Mouse (Mus musculus) cerebellum, postnatal 36 days (tissue): ENCODE data around the gene Cer1.

Source experiments
- DNase-seq, 2 experiments: peaks; one replicate each; pipeline ENCODE4 v3.0.0; 2021 to 2022; ENCODE audit warnings: mixed read lengths in 2 of 2

Cer1 gene

GRCm38 (mm10) chr4:82884636-82885534 lies at the start of gene Cer1:
Gene Cer1, minus strand, starts transcription at chr4:82885148.
- DNase-seq = peak; percentile 43 to 50

DNA sequence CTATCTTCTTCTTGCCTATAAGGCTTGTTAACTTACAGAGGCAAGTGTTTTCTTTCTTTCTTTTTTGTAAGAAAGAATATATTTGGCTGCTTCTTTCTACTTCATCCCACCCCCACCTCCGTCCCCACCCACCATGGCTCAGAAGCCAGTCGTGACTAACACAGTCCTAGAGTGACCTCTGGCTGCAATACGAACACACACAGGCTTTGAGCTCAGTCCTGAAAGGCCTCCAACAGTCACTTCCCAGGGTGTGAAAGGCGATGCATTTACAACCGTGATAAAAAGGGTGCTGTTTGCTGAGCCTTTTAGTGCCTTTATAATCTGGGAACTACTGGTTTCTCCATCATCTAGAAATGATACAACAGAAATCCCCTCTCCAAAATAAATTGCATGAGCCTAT lies 49.4 kb upstream of the Cer1 start:
- peak; percentile 38 to 51 for DNase-seq

DNA sequence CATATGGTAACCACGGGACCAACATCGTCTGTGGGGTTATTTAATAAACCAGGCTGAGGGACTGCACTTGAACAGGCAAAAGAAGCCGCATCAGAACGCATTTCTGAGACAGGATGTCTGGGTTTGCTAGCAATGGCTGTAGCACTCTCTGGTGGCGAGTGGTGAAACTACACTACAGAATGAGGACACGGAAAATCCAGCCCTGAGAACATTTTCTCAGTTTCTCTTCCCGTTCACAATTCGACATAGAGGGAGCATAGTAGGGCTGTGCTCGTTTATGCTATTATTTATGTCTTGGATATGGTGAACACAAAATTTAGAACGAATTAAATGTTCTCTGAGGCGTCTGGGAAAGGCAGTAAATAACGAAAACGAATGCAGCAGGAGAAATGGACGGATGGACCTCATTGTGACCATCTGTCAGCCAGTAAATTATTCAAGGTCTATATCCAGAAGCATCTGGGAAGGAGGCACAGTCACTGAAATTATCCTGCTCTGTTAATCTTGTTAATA lies 48.8 kb upstream of the Cer1 start:
- DNase-seq = peak; percentile 82 to 94

DNA sequence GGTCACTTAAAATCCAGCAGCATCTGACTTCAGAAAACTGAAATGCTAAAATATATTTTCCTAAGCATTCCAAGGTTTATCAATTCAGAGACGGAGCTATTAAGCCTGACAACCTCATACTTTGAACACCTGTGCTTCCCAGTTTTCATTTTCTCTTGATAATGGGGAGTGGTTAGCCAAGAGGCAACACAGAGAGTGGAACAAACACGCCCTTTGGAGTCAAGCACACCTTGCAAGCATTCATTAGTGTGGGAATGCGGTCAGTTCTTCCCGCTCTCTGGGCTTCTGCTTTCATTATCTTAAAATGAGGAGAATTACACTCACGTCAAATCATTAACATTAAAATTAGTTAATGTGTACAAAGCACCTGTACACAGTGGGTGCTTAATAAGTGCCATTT lies 45.1 kb upstream of the Cer1 start:
- no peak for DNase-seq

GRCm38 (mm10) chr4:82921962-82922361 lies 37.0 kb upstream of the Cer1 start:
- DNase-seq = no peak

GRCm38 (mm10) chr4:82918625-82919024 lies 33.7 kb upstream of the Cer1 start:
- DNase-seq = no peak

- no peak for DNase-seq
These were observed 31.7 kb upstream of the Cer1 start for GRCm38 (mm10) chr4:82916678-82917050.

GRCm38 (mm10) chr4:82916003-82916677 lies 31.2 kb upstream of the Cer1 start:
- peak in 1 of 2 experiments; percentile 24 for DNase-seq

GRCm38 (mm10) chr4:82915576-82915975 lies 30.6 kb upstream of the Cer1 start:
- DNase-seq = no peak

DNA sequence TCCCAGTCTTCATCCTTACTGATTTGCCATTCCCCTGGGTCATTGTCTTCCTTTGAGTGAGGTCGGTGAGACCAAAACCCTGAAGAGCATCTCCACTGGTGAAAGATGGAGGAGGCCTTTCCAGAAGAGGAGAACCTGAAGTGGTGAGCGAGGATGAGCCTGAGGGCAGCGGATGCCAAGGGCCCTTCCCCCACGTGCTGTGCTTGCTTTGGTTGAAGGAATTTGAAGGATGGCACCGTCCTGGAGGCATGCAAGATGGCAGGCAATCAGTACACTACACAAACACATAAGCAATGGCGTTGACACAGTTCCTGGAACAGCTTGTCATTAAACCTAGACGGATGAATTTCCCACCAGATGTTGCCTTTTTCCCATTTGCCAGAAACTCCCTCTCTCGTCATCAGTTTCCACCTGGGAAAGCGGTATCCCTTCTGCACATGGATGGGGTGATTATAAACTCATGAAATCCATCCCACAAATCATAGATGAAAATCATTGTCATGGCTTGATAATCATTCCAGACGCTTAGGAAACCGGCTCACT lies 29.7 kb upstream of the Cer1 start:
- no peak for DNase-seq

GRCm38 (mm10) chr4:82895227-82895626 lies 10.3 kb upstream of the Cer1 start:
- no peak for DNase-seq

DNA sequence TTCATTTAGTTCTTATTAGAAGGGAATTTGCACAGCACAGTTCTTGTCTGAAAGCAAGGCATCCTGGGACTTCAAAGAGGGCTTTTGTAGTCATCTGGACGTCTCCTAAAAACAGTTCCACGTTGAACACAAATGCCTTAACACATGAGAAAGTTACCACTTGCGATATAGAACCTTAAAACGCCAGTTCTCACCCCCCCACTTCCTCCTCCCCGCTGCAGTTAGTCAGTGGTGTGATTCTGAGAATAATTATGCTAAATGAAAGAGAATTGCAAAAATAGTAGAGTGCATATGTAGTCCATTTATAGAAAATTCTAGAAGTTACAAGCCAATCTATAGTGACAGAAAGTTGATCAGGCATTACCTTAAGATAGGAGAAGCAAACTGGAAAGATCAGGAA lies 7.3 kb upstream of the Cer1 start:
- DNase-seq = no peak

DNA sequence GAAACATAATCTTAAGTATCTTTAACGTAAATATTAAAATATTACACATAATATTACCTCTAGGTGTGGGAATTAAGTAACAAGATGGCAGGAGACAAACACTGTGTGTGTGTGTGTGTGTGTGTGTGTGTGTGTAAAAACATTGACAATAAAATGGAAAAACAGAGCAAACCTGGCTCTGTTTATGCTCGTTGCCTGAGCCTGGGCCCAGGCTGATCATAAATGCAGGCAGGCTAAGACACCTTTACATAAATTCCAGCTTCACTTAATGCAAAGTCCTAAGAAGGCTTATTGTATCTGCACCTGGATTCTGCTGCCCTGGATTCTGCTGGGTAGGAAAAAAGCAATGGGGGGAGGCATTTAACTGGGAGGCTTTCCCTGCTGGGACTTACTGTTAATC lies 6.6 kb upstream of the Cer1 start:
- DNase-seq = no peak

DNA sequence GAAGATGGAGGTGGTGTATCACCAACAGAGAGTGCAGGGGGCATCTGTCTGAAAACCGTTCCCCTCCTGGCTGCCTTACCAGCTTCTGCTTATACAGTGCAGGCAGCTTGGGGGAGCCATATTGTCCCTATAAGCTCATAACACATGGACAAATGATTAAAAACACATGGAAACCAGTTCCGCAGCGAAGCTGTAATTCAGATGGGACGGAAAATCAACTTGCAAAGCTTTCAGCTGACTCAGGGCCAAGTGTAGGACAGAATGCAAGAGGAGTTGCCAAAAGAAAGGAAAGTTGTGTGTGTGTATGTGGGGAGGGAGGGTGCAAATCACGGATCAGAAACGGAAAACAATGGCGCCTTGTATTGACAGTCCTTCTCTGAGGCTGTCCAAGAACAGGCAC lies 6.1 kb upstream of the Cer1 start:
- no peak for DNase-seq

DNA sequence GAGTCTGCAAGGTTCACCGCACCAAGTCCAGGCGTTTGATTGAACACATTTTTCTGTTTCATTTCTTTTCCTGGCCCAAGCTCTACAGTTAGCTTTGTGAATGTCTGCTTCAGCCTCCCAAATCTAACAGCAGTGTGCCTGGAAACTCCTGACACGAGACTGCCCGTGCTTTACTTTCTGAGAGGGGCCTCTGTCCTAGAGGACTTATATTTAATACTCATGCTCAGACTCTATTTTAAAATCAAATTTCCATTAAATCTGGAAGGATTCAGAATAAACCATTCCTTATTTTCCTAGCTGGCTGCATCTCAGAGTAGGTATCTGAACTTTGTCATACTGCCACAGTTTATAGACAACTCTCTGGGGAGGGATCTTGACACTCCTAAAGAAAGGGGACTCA lies 5.6 kb upstream of the Cer1 start:
- DNase-seq = no peak

DNA sequence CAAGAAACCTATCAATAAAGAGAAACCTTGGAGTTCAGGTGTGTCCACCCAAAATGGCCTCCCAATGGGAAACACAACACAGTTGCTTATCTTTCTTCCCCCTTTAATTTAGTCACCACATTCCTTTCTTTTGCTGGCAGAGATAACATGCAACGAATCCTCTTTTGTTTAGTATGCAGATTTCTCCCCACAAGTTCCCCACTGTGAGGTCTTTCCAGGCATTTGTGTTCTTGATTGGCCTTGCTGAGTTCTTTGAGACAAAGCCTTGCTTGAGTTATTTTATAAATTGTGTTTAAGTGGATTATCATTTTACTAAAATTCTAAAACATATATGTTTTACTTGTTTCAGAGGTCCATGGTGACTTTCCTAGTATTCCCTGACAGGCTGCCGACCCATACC lies 1.2 kb upstream of the Cer1 start:
- DNase-seq = no peak

DNA sequence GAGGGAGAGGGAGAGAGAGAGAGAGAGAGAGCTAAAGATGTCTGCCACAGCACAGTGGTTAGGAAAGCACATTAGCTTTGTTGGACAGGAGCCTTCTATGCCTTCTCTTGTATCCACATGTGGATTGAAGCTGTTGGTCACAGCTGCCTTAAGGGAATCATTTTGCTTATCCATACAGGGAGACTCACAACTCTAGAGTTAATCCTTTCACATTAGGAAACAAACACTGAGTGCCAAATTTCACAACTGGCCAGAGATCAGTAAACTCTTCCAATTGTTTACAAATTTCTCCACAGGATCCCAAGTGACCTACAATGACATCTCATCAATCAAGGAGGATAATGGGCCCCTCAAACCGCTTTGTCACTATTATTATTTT lies 576 bp upstream of the Cer1 start:
- DNase-seq = no peak

DNA sequence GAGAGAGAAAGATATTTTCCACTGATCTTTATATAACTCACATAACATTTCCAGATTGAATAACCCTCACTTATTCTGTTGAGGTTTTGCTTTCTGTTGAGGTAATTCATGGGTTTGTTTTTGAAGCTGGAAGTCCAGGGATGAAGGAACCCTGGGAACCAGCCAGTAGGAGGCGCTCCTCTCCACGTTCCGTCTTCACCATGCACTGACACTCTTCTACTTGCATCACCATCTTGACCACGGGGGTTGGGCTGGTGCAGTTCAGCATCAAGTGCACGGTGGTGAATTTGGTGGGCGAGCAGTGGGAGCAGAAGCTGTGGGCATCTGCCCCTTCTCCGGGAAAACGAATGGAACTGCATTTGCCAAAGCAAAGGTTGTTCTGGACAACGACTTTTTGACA lies 2.4 kb downstream of the Cer1 start:
- no peak for DNase-seq

GRCm38 (mm10) chr4:82881366-82881765 lies 3.6 kb downstream of the Cer1 start:
- DNase-seq = no peak

DNA sequence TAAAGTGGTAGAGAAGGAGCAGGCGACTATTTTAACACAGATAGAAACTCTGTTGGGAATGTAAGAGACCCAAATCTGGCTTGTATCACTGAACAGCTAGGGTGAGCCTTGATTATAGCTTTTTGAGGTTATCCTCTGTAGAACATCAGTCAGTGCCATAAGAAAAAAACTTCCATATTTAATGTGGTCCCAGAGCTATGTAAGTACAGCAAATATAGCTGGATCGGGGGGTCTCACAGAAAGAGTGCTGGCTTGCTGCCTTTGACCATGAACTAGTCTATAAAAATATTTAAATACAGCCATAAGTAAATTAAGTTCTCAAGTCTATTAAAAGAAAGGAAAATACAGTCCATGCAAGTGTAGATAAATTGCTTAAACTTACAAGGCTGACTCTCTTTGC lies 4.7 kb downstream of the Cer1 start:
- DNase-seq = no peak

DNA sequence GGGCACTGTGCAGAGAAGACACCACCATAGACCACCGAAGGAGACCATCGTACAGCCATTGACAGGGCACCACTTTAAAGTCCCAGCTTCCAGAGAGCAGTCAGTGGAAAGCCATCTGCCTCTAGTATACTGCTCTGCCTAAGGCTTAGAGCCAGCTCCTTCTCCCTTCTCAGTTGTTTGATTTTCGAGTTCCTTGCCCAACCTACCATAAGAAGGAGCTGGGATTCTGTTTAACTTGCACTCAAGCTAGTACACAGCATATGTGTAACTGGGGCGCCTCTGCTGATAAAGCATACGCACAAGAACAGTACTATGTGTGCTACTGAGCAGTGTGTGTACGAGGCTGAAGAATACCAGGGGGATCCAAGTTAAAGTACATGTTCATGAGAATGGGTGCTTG lies 5.8 kb downstream of the Cer1 start:
- no peak for DNase-seq

GRCm38 (mm10) chr4:82876656-82877055 lies 8.3 kb downstream of the Cer1 start:
- no peak for DNase-seq

GRCm38 (mm10) chr4:82875532-82875931 lies 9.4 kb downstream of the Cer1 start:
- no peak for DNase-seq

DNA sequence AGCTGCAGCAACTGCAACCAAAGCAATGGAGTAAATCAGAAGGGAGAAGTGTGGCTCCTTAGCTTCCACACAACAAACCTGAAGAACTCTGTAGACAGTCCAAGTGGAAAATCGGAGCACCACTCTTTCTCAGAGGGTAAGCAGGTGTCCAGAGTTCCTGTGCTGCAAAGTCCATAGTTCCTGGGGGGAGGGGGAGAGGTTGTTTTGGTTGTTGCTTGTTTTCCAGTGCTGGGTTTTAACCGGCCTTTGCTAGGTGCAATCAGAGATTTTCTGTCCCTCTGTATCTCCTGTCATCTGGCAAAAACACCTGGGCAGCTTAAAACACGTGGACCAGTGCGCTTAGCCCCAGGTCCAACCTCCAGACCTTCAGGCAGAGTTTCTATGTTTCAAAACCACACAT lies 10.2 kb downstream of the Cer1 start:
- no peak for DNase-seq
